Mouse (Mus musculus): ENCODE results near the gene Nr6a1. TPM values are rescaled to one million over a fixed set of nuclear protein-coding genes. Genes with fewer than 3 reads are reported as not detected.

Nr6a1 gene
- polyA plus RNA-seq, 1 experiment from 2014 or later: 11.9 TPM

GRCm38 (mm10) chr2:38784396-38784795 is 143.1 kb downstream of the Nr6a1 start:
- DNase-seq (ENCODE audit: low spot score): peak; percentile 38
- H3K4me3 ChIP-seq: peak overlapping the region; percentile 48
- WGBS: 5% methylated on average over 11 of the region's 11 CpGs
- peaks cover 70% of the 10 kb centered on the region for H3K4me1 ChIP-seq
- no peaks in the 10 kb centered on the region for H3K27me3 ChIP-seq (ENCODE audit: low read depth, poor library complexity, severe bottlenecking)
- H3K27ac ChIP-seq (replicated peaks): peak overlapping the region; percentile 91
- H3K36me3 ChIP-seq: no peaks in the 10 kb centered on the region
- no peaks in the 10 kb centered on the region for H3K9me3 ChIP-seq (replicated peaks)

GRCm38 (mm10) chr2:38783364-38783763 is 144.1 kb downstream of the Nr6a1 start:
- Histone ChIP-seq H3K27me3 (ENCODE audit: low read depth, poor library complexity, severe bottlenecking) (no peaks in the 10 kb centered on the region), H3K4me3 (peak overlapping the region; percentile 48), H3K27ac (replicated peaks) (peak overlapping the region; percentile 91), H3K4me1 (peaks cover 70% of the 10 kb centered on the region), H3K9me3 (replicated peaks) (no peaks in the 10 kb centered on the region), H3K36me3 (no peaks in the 10 kb centered on the region)
- WGBS: 20% methylated on average over 5 of the region's 5 CpGs
- no peak for DNase-seq (ENCODE audit: low spot score)

- no peaks in the 10 kb centered on the region for H3K9me3 ChIP-seq (replicated peaks)
- WGBS: 13% methylated on average over 1 of the region's 1 CpGs
- DNase-seq (ENCODE audit: low spot score): no peak
- H3K4me3 ChIP-seq: peak overlapping the region; percentile 48
- no peaks in the 10 kb centered on the region for H3K27me3 ChIP-seq (ENCODE audit: low read depth, poor library complexity, severe bottlenecking)
- peaks cover 70% of the 10 kb centered on the region for H3K4me1 ChIP-seq
- H3K36me3 ChIP-seq: no peaks in the 10 kb centered on the region
- peak overlapping the region; percentile 91 for H3K27ac ChIP-seq (replicated peaks)
Measured at GRCm38 (mm10) chr2:38782731-38783130, 144.8 kb downstream of the Nr6a1 start.

GRCm38 (mm10) chr2:38781945-38782720 is 145.4 kb downstream of the Nr6a1 start:
- peaks cover 66% of the 10 kb centered on the region for H3K4me1 ChIP-seq
- H3K4me3 ChIP-seq: peak overlapping the region; percentile 48

GRCm38 (mm10) chr2:38779939-38780338 is 147.5 kb downstream of the Nr6a1 start:
- 83% methylated on average over 2 of the region's 2 CpGs for WGBS
- no peaks in the 10 kb centered on the region for H3K27me3 ChIP-seq (ENCODE audit: low read depth, poor library complexity, severe bottlenecking)
- no peak overlapping the region for H3K4me3 ChIP-seq
- no peak for DNase-seq (ENCODE audit: low spot score)
- H3K36me3 ChIP-seq: no peaks in the 10 kb centered on the region
- H3K9me3 ChIP-seq (replicated peaks): no peaks in the 10 kb centered on the region
- no peak overlapping the region for H3K27ac ChIP-seq (replicated peaks)
- peaks cover 45% of the 10 kb centered on the region for H3K4me1 ChIP-seq

More at GRCm38 (mm10) chr2:38781945-38782720, 145.4 kb downstream of the Nr6a1 start:
- 1% methylated on average over 6 of the region's 6 CpGs for WGBS
- no peaks in the 10 kb centered on the region for H3K36me3 ChIP-seq
- DNase-seq (ENCODE audit: low spot score): peak; percentile 71
- peak overlapping the region; percentile 91 for H3K27ac ChIP-seq (replicated peaks)
- H3K9me3 ChIP-seq (replicated peaks): no peaks in the 10 kb centered on the region
- H3K27me3 ChIP-seq (ENCODE audit: low read depth, poor library complexity, severe bottlenecking): no peaks in the 10 kb centered on the region

GRCm38 (mm10) chr2:38777326-38777725 is 150.2 kb downstream of the Nr6a1 start:
- DNase-seq (ENCODE audit: low spot score): no peak
- H3K27ac ChIP-seq (replicated peaks): no peak overlapping the region
- no peak overlapping the region for H3K4me3 ChIP-seq
- peaks cover 19% of the 10 kb centered on the region for H3K4me1 ChIP-seq
- H3K9me3 ChIP-seq (replicated peaks): no peaks in the 10 kb centered on the region
- WGBS: 88% methylated on average over 2 of the region's 2 CpGs
- H3K36me3 ChIP-seq: no peaks in the 10 kb centered on the region
- no peaks in the 10 kb centered on the region for H3K27me3 ChIP-seq (ENCODE audit: low read depth, poor library complexity, severe bottlenecking)

- Histone ChIP-seq H3K27me3 (ENCODE audit: low read depth, poor library complexity, severe bottlenecking) (no peaks in the 10 kb centered on the region), H3K9me3 (replicated peaks) (no peaks in the 10 kb centered on the region), H3K4me3 (no peak overlapping the region), H3K27ac (replicated peaks) (no peak overlapping the region), H3K4me1 (no peaks in the 10 kb centered on the region), H3K36me3 (no peaks in the 10 kb centered on the region)
- 94% methylated on average over 2 of the region's 2 CpGs for WGBS
- no peak for DNase-seq (ENCODE audit: low spot score)
Measured at GRCm38 (mm10) chr2:38774936-38775335, 152.6 kb downstream of the Nr6a1 start.

GRCm38 (mm10) chr2:38771478-38771797 is 156.1 kb downstream of the Nr6a1 start:
- Histone ChIP-seq H3K4me1 (no peaks in the 10 kb centered on the region), H3K4me3 (no peak overlapping the region), H3K9me3 (replicated peaks) (no peaks in the 10 kb centered on the region), H3K27me3 (ENCODE audit: low read depth, poor library complexity, severe bottlenecking) (no peaks in the 10 kb centered on the region), H3K36me3 (no peaks in the 10 kb centered on the region), H3K27ac (replicated peaks) (no peak overlapping the region)
- no peak for DNase-seq (ENCODE audit: low spot score)
- 88% methylated on average over 2 of the region's 2 CpGs for WGBS

- no peaks in the 10 kb centered on the region for H3K9me3 ChIP-seq (replicated peaks)
- H3K4me1 ChIP-seq: no peaks in the 10 kb centered on the region
- H3K27ac ChIP-seq (replicated peaks): no peak overlapping the region
- H3K27me3 ChIP-seq (ENCODE audit: low read depth, poor library complexity, severe bottlenecking): no peaks in the 10 kb centered on the region
- no peaks in the 10 kb centered on the region for H3K36me3 ChIP-seq
- WGBS: 83% methylated on average over 5 of the region's 5 CpGs
- no peak for DNase-seq (ENCODE audit: low spot score)
- H3K4me3 ChIP-seq: no peak overlapping the region
Measured at GRCm38 (mm10) chr2:38770772-38771477, 156.6 kb downstream of the Nr6a1 start.

GRCm38 (mm10) chr2:38767177-38767931 is 160.1 kb downstream of the Nr6a1 start:
- no peaks in the 10 kb centered on the region for H3K9me3 ChIP-seq (replicated peaks)
- H3K4me3 ChIP-seq: no peak overlapping the region
- no peaks in the 10 kb centered on the region for H3K4me1 ChIP-seq
- DNase-seq (ENCODE audit: low spot score): no peak
- H3K27ac ChIP-seq (replicated peaks): no peak overlapping the region
- no peaks in the 10 kb centered on the region for H3K27me3 ChIP-seq (ENCODE audit: low read depth, poor library complexity, severe bottlenecking)
- H3K36me3 ChIP-seq: no peaks in the 10 kb centered on the region
- 90% methylated on average over 4 of the region's 4 CpGs for WGBS

- DNase-seq (ENCODE audit: low spot score): no peak
- WGBS: 87% methylated on average over 3 of the region's 3 CpGs
- peaks cover 57% of the 10 kb centered on the region for H3K36me3 ChIP-seq
Measured at GRCm38 (mm10) chr2:38739847-38740246, 187.6 kb downstream of the Nr6a1 start.

GRCm38 (mm10) chr2:38739410-38739809 is 188.1 kb downstream of the Nr6a1 start:
- WGBS: 36% methylated on average over 7 of the region's 7 CpGs

More at GRCm38 (mm10) chr2:38739847-38740246, 187.6 kb downstream of the Nr6a1 start:
- Histone ChIP-seq H3K4me1 (peaks cover 16% of the 10 kb centered on the region), H3K4me3 (no peak overlapping the region), H3K27me3 (ENCODE audit: low read depth, poor library complexity, severe bottlenecking) (no peaks in the 10 kb centered on the region), H3K27ac (replicated peaks) (no peak overlapping the region), H3K9me3 (replicated peaks) (no peaks in the 10 kb centered on the region)

More at GRCm38 (mm10) chr2:38739410-38739809, 188.1 kb downstream of the Nr6a1 start:
- no peaks in the 10 kb centered on the region for H3K9me3 ChIP-seq (replicated peaks)
- peaks cover 61% of the 10 kb centered on the region for H3K36me3 ChIP-seq
- peak; percentile 74 for DNase-seq (ENCODE audit: low spot score)
- H3K27me3 ChIP-seq (ENCODE audit: low read depth, poor library complexity, severe bottlenecking): no peaks in the 10 kb centered on the region
- H3K27ac ChIP-seq (replicated peaks): no peak overlapping the region
- H3K4me1 ChIP-seq: peaks cover 16% of the 10 kb centered on the region
- no peak overlapping the region for H3K4me3 ChIP-seq

Data from midbrain, embryonic 10.5 days (tissue).